Mouse (Mus musculus): ENCODE measurements around the gene Fos.

The Fos gene

DNA sequence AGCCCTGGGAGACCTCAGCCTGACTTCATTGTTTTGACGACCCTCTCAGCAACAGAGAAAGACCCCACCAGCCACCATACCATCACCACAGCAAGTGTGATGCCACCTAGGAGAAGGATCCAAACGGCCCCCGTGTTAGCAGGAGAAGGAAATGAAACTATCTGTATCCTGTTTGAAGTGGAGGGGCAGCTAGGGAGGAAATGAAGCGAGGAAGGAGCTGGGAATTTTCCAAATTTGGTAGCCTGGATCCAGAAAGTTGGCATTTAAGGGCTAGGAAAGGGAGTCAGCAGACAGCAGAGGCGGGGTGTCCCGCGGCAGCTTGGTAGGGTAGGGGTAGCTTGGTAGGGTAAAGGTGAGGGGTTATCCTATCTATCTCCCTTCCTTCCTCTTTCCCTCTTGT lies 10.9 kb upstream of the Fos start:
- no peak for DNase-seq

- DNase-seq: no peak
Measured at GRCm38 (mm10) chr12:85464431-85464830, 9.3 kb upstream of the Fos start.

DNA sequence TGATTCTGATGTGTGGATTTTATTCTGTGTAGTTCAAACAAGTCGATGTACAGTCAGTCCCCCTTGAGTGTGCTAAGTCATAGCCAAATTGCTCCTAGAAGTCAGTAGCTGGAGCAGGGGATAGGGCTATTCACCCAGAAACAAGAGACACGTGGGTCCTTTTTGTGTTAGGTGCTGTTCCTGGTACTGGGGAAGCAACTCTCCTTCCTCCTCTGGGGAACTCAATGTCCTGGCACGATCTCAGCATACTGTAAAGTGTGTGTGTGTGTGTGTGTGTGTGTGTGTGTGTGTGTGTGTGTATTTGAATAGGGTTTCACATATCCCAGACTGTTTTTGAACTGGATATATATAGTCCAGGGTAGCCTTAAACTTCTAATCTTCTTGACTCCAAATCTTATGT lies 8.8 kb upstream of the Fos start:
- no peak for DNase-seq

DNA sequence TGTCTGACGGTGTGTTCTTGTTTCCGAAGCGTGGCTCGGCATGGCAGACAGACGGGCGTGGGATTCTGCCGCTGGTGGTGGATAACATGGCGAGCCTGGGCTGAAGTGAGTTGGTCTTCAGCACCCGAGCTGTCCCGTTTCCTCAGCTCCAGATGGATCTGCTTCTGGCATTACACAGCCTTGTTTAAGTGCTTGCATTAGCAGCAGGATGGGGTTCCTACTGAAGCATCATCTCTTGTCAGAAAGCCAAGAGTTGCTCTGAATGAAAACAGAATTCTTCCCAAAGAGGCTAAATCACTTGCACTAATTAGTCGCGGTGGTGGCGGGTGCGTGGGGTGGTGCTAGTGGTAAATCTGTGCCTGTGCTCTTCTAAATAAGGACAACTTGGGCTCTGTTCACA lies 5.8 kb upstream of the Fos start:
- DNase-seq: no peak

GRCm38 (mm10) chr12:85468666-85469065 lies 5.0 kb upstream of the Fos start:
- peak; percentile 36 for DNase-seq

DNA sequence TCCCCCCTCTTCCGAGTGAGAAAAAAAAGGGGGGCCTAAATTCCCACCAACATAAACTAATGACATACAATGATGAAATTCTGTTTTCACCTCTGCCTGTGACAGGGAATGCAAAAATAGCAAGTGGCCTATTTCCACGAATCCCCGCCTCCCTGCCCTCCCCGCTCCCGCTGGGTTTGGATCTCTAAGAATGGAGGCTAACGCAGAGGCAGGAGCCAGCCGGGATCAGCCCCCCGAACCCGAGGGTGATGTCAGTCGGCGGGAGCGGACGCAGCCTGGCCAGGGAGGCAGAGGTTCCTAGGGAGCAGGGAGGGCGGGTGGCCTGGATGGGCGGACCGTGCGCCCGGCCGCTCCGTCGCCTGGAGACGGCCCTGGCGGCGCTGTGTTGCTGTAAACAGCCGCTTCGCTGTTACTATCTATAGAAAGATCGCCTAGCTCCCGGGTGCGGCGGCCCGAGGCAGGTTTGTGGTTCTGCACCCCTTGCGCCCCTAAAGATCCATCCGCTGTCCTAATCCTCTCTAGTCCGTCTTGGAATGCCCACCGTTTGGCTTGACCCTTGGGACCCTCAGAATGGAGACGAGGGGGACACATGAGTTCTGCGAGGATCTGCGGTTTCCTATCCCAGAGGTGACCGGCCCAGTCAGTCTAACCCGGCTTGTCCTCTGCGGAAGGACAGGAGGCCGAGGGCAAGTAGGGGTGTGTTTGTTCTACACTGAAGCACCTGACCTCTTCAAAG lies 1.6 kb upstream of the Fos start:
- DNase-seq: peak; percentile 77

DNA sequence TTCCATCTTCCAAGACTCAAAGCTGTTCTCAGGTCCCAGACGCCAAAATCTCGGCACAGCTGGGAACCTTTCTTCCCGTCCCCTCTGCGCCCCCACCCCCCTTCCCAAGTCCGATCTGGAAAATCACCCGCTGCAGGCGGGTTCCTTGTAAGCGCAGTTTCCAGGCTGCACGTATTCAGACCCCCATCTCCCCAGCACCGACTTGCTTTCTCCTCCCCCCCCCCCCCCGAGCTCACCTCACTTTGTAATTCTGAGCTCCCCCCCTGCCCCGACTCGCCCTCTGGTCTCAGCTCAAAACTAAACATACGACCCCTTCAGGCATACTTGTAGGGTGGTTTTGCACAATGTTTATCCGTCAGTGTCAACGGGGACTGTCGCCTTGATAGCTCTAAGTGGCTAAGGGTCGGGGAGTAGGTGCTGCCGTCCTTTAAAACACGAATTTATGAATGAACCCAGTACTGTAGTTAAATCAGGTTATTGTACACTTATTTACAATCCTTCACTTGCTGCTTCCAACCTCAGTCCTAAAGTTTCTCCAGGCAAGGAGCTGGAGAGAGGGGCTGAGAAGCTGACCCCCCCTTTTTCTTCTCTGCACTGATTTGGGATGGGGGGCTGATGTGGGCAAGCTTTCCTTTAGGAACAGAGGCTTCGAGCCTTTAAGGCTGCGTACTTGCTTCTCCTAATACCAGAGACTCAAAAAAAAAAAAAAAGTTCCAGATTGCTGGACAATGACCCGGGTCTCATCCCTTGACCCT lies 857 bp upstream of the Fos start:
- no peak for DNase-seq

- peak; percentile 75 for DNase-seq
Measured at GRCm38 (mm10) chr12:85474298-85475231, 875 bp downstream of the Fos start.

GRCm38 (mm10) chr12:85475232-85475919 lies 1.7 kb downstream of the Fos start:
- DNase-seq: no peak

GRCm38 (mm10) chr12:85475920-85476828 lies 2.5 kb downstream of the Fos start:
- DNase-seq: no peak

DNA sequence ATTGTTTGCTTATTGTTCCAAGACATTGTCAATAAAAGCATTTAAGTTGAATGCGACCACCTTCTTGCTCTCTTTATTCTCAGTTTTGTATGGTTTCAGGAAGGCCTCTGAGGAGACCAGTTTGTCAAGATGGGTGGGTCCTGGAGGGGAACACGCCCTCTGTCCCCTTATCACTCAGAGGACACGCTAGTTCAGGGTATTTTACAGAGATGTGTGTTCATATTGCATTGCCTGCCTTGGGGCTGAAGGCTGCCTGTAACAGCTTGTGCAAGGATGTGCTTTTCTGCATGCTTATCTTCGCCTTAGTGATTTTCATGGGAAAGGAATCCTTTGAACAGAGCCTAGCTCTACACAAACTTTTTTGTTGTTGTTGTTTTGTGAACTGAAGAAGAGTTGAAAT lies 3.5 kb downstream of the Fos start:
- peak; percentile 71 for DNase-seq

DNA sequence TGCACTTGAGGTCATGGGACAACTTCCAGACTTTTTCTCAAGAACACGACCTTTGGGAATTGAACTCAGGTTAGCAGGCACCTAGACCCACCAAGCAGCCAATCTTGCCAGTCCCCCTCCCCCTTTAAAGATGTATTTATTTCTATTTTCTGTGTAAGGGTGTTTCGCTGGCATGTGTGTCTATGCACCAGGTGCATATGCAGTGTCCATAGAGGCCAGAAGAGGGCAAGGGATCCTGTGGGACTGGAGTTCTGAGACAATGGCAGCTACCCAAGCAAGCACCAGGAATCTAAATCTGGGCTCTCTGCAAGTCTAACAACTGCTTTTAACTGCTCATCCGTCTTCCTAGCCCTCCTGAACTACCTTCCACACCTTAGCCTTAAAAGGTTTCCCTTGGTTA lies 4.1 kb downstream of the Fos start:
- DNase-seq: no peak

- no peak for DNase-seq
Measured at GRCm38 (mm10) chr12:85478696-85479095, 5.0 kb downstream of the Fos start.

DNA sequence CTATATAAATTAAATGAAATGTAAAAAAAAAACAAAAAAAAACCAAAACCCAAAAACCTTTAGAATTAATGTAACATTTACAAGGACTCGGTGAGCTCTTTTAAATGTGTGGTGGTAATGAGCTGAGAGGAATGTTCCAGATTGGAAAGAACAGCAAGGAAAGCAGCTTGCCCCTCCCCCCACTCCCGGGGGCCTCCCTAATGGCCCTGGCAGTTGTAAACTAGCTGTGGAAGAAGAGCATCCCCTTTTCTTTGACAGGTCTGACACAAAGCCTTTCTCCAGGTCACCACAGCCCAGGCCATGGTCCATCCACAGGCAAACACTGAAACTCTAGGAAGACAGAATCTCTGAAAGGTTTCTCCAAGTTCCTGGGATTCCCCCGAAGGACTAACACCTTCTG lies 5.5 kb downstream of the Fos start:
- no peak for DNase-seq

DNA sequence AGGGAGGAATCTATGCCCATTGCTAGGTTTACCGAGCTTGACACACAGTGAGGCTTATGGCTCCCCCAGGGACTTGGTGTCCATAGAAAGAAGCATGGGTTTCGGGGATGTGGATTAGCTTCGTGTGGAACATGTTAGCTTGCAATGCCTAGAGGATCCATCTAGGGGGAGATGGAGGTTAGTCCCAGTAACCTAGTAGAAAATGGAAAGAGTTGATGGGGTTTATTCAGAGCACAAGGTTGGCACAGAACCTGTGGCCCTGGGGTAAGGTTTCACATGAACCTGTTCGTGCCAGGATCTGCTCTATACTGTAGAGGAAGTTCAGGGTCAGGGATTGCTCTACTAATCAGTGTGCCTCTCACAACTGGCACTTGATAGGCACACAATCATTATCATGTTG lies 9.5 kb downstream of the Fos start:
- DNase-seq: no peak

DNA sequence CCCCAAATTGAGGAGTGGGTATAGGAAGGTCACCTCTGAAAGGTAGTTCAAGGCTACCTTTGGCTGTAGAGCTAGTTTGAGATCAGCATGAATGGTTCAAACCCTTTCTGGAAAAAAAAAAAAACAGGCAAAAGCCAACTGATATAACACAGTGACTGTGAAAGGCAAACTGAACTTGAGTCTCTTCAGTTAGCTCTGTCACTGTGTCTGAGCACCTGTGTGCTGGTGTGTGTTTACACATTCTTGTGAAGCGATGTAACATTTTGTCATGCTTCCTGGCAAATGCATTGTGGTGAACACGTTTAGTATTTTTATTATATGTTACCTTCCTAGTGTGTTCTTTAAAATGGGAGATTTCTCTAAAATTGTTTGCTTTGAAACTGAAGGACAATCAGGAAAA lies 11.0 kb downstream of the Fos start:
- no peak for DNase-seq

DNA sequence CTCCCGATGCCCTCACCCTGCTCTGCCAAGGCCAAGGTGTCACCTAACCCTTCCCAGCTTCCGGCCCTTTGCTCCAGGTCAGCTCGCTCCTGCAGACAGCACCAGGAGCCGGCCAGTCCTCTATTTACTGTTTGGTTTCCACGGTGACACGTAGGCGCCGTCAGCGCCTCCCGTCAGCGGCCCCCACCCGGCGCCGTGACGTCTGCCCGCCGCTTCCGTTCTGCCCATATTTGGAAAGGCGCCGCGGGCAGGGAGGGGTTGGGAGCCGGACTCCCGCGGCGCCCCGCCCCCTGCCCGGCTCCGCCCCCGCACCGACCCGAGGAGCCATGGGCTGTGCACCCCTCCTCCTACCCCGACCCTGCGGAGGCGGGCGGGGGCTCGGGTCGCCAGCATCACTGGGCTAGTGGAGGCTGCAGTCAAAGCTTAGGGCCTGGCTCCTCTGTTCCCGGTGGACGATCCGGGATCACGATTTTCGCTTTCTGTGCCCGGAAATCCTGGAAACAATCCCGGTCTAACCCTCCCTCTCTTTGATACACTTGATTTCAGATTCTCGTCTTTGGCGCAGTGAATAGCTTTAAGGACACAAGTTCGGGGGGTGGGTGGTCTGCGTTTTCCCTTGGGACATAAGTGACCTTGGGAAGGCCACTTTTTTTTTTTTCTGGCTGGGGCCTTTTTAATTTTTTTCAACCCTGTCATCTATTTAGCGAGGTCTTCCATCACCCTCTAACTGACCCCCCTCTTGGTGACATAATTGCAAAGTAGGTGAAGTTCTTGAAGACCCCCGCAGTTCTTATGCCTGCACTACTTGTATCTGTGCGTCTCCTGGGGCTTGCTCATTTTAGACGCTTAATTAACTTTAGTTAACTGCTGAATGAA lies 12.4 kb downstream of the Fos start:
- peak; percentile 96 for DNase-seq

GRCm38 (mm10) chr12:85486766-85487069 lies 13.0 kb downstream of the Fos start:
- peak; percentile 62 for DNase-seq

- peak; percentile 59 for DNase-seq
Measured at GRCm38 (mm10) chr12:85487545-85488141, 14.0 kb downstream of the Fos start.

- no peak for DNase-seq
Measured at GRCm38 (mm10) chr12:85489232-85489886, 15.7 kb downstream of the Fos start.

All from liver (tissue).